Mouse (Mus musculus): ENCODE data around the gene Kif23. TPM values are rescaled to one million over a fixed set of nuclear protein-coding genes. Genes with fewer than 3 reads are reported as not detected.
A peak's percentile ranks its signal among the peaks of the same experiment; 100 is the strongest.

The Kif23 gene
- total and polyA plus RNA-seq, 2 experiments from 2014 or later: 4.4 to 5.8 TPM

DNA sequence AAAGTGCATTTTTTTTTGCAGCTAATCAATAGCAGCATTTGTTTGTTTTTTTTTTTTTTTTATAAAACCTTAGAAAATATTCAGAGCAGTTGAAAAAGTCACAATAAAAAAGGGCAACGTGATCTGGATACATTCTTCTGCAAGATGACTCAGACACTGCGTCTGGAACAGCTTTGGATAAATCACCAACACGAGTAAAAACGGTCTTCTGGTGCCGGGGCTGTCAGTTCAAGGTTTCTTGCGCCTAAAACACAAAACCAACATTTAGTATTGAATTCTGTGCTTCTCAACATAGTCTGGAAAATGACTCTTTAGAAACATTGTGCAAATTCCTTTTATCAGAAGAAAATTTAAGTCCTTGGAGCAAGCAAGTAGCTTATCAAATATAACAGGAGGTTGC, 29.1 kb downstream of the Kif23 start:
- 0 out of 2 replicates have a peak, but pooled peaks cover 3% of the 10 kb centered on the region for H3K4me1 ChIP-seq (ENCODE audit: insufficient read depth, low read length)
- no peak for TF ChIP-seq CTCF (IDR thresholded peaks at IDR 0.05)
- no peak for ATAC-seq (ENCODE audit: low FRiP score)
- H3K4me2 ChIP-seq (ENCODE audit: low read depth, low read length, poor library complexity, severe bottlenecking): no peak overlapping the region
- H3K27ac ChIP-seq (ENCODE audit: low read depth, low read length): no peak overlapping the region
- 91% methylated on average over 6 of the region's 6 CpGs for WGBS
- H3K9ac ChIP-seq (replicated peaks; ENCODE audit: low read length, poor library complexity, severe bottlenecking): no peak overlapping the region
- H3K27me3 ChIP-seq (ENCODE audit: insufficient read depth, low read length): no peaks in the 10 kb centered on the region
- no peaks in the 10 kb centered on the region for H3K9me3 ChIP-seq (ENCODE audit: low read length)
- no peak for DNase-seq (ENCODE audit: low spot score)
- H3K4me3 ChIP-seq (ENCODE audit: low read depth, low read length): no peak overlapping the region
- H3K36me3 ChIP-seq (ENCODE audit: insufficient read depth, low read length): peaks cover 4% of the 10 kb centered on the region; the same call in 1 of the 2 replicates

DNA sequence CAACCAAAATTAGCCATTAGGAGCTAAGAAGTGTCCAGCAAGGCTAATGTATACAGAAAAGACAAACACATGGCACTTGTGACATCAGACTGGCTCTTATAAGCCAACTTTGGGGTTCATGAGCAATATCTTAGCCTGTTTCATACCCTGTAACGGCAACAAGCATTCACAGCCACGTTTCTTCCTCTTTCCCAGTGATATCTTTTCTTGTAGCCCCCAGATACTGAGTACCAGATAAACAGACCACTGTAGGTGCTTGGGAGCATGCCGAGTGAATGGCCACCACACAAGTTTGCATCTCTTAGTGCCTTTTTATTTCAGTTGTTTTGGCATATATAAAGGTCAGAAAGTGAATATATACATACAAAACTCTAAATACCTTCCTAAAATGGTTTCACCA, 29.6 kb downstream of the Kif23 start:
- no peaks in the 10 kb centered on the region for H3K9me3 ChIP-seq (ENCODE audit: low read length)
- WGBS: 95% methylated on average over 3 of the region's 3 CpGs
- no peaks in the 10 kb centered on the region for H3K27me3 ChIP-seq (ENCODE audit: insufficient read depth, low read length)
- DNase-seq (ENCODE audit: low spot score): no peak
- H3K4me1 ChIP-seq (ENCODE audit: insufficient read depth, low read length): 0 out of 2 replicates have a peak, but pooled peaks cover 3% of the 10 kb centered on the region
- H3K9ac ChIP-seq (replicated peaks; ENCODE audit: low read length, poor library complexity, severe bottlenecking): no peak overlapping the region
- ATAC-seq (ENCODE audit: low FRiP score): no peak
- H3K27ac ChIP-seq (ENCODE audit: low read depth, low read length): no peak overlapping the region
- TF ChIP-seq CTCF (IDR thresholded peaks at IDR 0.05): no peak
- H3K4me2 ChIP-seq (ENCODE audit: low read depth, low read length, poor library complexity, severe bottlenecking): no peak overlapping the region
- H3K36me3 ChIP-seq (ENCODE audit: insufficient read depth, low read length): peaks cover 8% of the 10 kb centered on the region; the same call in 1 of the 2 replicates
- H3K4me3 ChIP-seq (ENCODE audit: low read depth, low read length): no peak overlapping the region

- no peak for TF ChIP-seq CTCF (IDR thresholded peaks at IDR 0.05)
- Histone ChIP-seq H3K9ac (replicated peaks; ENCODE audit: low read length, poor library complexity, severe bottlenecking) (no peak overlapping the region), H3K27me3 (ENCODE audit: insufficient read depth, low read length) (no peaks in the 10 kb centered on the region), H3K4me3 (ENCODE audit: low read depth, low read length) (no peak overlapping the region), H3K9me3 (ENCODE audit: low read length) (no peaks in the 10 kb centered on the region), H3K4me2 (ENCODE audit: low read depth, low read length, poor library complexity, severe bottlenecking) (peak overlapping the region; percentile 60), H3K36me3 (ENCODE audit: insufficient read depth, low read length) (peaks cover 16% of the 10 kb centered on the region; the same call in 1 of the 2 replicates), H3K4me1 (ENCODE audit: insufficient read depth, low read length) (0 out of 2 replicates have a peak, but pooled peaks cover 3% of the 10 kb centered on the region), H3K27ac (ENCODE audit: low read depth, low read length) (no peak overlapping the region)
- 36% methylated on average over 4 of the region's 4 CpGs for WGBS
- DNase-seq (ENCODE audit: low spot score): no peak
- no peak for ATAC-seq (ENCODE audit: low FRiP score)
Measured at GRCm38 (mm10) chr9:61915393-61916005, 31.1 kb downstream of the Kif23 start.

GRCm38 (mm10) chr9:61914917-61915300, 31.7 kb downstream of the Kif23 start:
- DNase-seq (ENCODE audit: low spot score) (no peak), ATAC-seq (ENCODE audit: low FRiP score) (no peak)
- 2% methylated on average over 13 of the region's 13 CpGs for WGBS
- TF ChIP-seq CTCF (IDR thresholded peaks at IDR 0.05): no peak
- Histone ChIP-seq H3K9ac (replicated peaks; ENCODE audit: low read length, poor library complexity, severe bottlenecking) (peak overlapping the region; percentile 44), H3K4me3 (ENCODE audit: low read depth, low read length) (peak overlapping the region; percentile 77), H3K36me3 (ENCODE audit: insufficient read depth, low read length) (peaks cover 16% of the 10 kb centered on the region; the same call in 1 of the 2 replicates), H3K27me3 (ENCODE audit: insufficient read depth, low read length) (no peaks in the 10 kb centered on the region), H3K4me2 (ENCODE audit: low read depth, low read length, poor library complexity, severe bottlenecking) (peak overlapping the region; percentile 60), H3K27ac (ENCODE audit: low read depth, low read length) (peak overlapping the region; percentile 86), H3K9me3 (ENCODE audit: low read length) (no peaks in the 10 kb centered on the region), H3K4me1 (ENCODE audit: insufficient read depth, low read length) (0 out of 2 replicates have a peak, but pooled peaks cover 3% of the 10 kb centered on the region)

DNA sequence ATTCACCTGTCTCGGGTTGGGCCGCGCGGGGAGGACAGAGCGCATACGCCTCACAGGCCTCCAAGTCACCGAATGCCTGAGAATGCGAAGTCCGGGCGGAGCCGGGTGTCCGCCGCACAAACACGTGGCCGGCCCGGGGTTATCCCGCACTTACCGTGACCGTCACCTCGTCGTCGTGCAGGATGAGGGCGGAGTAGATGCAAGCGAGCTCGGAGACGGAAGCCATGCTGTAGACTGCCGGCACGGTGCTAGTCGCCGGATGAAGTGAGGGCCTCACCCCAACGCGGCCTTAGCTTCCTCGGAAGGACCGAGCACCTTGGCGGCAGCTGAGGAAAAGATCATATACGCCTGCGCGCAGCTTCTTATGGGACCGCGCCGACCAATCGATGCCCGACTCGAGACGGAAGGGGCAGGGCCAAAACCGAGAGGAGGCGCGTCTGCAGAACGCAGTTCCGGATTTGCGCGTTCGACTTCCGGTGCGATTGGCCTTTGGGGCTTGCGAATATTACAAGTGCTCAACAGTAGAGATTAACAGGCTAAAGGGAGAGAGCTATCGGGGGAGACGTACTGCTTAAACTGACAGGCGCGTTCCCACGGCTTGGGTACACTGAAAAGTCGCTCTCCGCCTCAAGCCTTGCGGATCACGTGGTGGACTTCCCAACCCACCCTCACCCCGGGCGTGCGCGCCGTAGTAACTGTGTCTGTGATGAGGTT, 32.2 kb downstream of the Kif23 start, which contains the start of gene Rplp1:
Gene Rplp1 (minus strand): TSS at position 340 of the 714 bp plus-strand sequence.
- H3K4me3 ChIP-seq (ENCODE audit: low read depth, low read length): peak within 1 kb of the TSS; percentile 77
- H3K27ac ChIP-seq (ENCODE audit: low read depth, low read length): peak within 1 kb of the TSS; percentile 86
- under 1% methylated on average over 67 of the region's 70 CpGs for WGBS
- ATAC-seq (ENCODE audit: low FRiP score) (peak; percentile 95), DNase-seq (ENCODE audit: low spot score) (peak; percentile 98)
- no peaks in the 10 kb centered on the region for H3K27me3 ChIP-seq (ENCODE audit: insufficient read depth, low read length)
- no peak for TF ChIP-seq CTCF (IDR thresholded peaks at IDR 0.05)
- 0 out of 2 replicates have a peak, but pooled peaks cover 3% of the 10 kb centered on the region for H3K4me1 ChIP-seq (ENCODE audit: insufficient read depth, low read length)
- H3K4me2 ChIP-seq (ENCODE audit: low read depth, low read length, poor library complexity, severe bottlenecking): peak within 1 kb of the TSS; percentile 60
- H3K9me3 ChIP-seq (ENCODE audit: low read length): no peaks in the 10 kb centered on the region
- H3K36me3 ChIP-seq (ENCODE audit: insufficient read depth, low read length): peaks cover 16% of the 10 kb centered on the region; the same call in 1 of the 2 replicates
- peak within 1 kb of the TSS; percentile 83 for H3K9ac ChIP-seq (replicated peaks; ENCODE audit: low read length, poor library complexity, severe bottlenecking)

Measured in midbrain, postnatal 0 days (tissue).